Mouse (Mus musculus): ENCODE measurements around the gene Ptpn1.

DNA sequence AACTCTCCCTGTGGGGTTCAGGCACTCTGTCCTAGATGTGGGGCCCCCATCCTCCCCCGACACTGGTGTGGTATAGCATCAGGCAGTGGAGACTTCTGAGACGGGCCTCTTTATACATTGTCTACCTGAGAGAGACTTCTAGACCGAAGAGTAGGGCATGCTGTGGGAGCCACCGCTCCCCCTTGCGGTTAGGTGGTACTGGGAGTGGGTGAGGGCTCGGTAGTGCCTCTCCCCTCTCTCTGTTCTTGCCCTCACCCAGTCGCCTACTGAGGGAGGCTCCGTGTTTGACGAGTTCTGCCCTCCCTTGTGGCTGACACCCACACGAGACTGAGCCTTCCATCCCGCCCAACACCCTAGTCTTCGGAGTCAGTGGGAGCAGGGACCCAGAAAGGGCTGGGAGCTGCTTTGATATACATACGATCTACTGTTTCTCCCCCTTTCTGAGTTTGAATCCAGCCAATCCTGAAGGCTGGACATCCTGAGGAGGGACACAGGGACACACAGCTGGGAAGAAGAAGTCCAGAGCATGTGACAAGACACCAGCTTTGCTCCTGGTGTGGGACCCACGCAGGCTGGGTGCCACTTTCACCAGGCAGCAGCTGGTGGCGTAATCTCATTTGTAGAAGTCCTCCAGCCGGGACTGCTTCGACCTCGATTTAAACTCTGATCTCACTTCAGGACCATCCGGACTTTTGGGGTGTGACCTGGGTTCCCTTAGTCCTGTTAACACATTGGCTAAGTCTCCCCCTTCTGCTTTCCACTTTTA, 64.2 kb downstream of the Ptpn1 start:
- no peak for TF ChIP-seq POLR2A (IDR thresholded peaks at IDR 0.05; ENCODE audit: low read depth, low read length)
- no peak for TF ChIP-seq CTCF (IDR thresholded peaks at IDR 0.05; ENCODE audit: borderline replicate concordance, insufficient read depth, low read length)

Data from embryonic fibroblast, embryonic 13.5 days (primary cell).